In the genomic region with DNA sequence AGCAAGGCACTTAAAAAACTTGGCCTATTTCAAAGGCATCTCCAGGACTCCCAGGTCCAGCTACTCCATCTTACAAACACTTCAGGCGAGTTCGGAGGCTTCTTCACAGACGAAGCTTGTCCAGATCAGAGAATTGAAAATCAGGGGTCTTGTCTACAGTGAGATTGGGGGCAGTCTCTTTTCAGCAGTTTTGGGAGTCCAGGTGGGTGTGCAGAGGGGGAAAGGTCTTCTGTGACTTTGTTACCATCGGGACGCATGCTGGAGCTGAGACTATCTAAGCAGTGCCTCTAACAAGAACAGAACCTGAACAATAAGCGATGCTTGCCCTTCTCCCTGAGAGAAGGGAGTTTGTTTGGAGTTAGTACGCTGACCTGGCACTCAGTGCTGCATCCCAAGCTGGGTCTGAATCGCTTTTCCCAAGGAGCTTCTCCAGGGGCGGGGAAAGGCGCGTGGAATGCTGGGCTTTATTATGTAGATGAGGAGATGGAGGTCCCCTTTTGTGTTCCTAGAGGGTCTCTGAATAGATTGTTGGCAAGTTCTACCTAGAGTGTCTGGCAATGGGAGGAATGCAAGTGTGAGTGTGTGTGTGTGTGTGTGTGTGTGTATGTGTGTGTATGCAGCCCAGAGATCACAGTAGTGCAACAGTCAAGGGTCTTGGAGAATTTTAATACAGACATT, we compare ENCODE assay signal across 14 mouse cellular contexts. TPM values are rescaled to one million over a fixed set of nuclear protein-coding genes. Genes with fewer than 3 reads are reported as not detected.
DNase-seq lines count a peak whose midpoint lies in the region; ATAC-seq lines count a peak whose summit lies in the region.
"Had no signal": no experiment of that assay in that cellular context is flagged by ENCODE, and none has a peak within 500 bp of the region (broad histone marks: within the 10 kb centered on the region; RNA-seq: fewer than 3 reads in every experiment).

No protein-coding gene starts in this region.

- peak; percentile 82 for ATAC-seq in forebrain, embryonic 11.5 days (replicated peaks; ENCODE audit: low FRiP score)
- ATAC-seq in hindbrain, embryonic 15.5 days (ENCODE audit: low FRiP score, low read depth) = peak; percentile 83
- peak; percentile 87 for ATAC-seq in neural tube, embryonic 11.5 days (ENCODE audit: insufficient read depth, low FRiP score, low TSS enrichment)

- H3K9me3 ChIP-seq in forebrain, embryonic 11.5 days (ENCODE audit: control insufficient read depth, low read length) = no peaks in the 10 kb centered on the region
- no peaks in the 10 kb centered on the region for H3K9me3 ChIP-seq in hindbrain, embryonic 15.5 days
- no peaks in the 10 kb centered on the region for H3K9me3 ChIP-seq in neural tube, embryonic 11.5 days (ENCODE audit: control insufficient read depth, low read length)
- H3K9me3 ChIP-seq: embryonic facial prominence, embryonic 15.5 days had no signal

- no peak overlapping the region for H3K4me2 ChIP-seq in forebrain, embryonic 11.5 days (ENCODE audit: low read depth, low read length, severe bottlenecking)
- peak overlapping the region; percentile 19; the same call in 1 of the 2 replicates for H3K4me2 ChIP-seq in hindbrain, embryonic 15.5 days
- H3K4me2 ChIP-seq in neural tube, embryonic 11.5 days (ENCODE audit: low read depth) = no peak overlapping the region
- H3K4me2 ChIP-seq: embryonic facial prominence, embryonic 15.5 days had no signal

- H3K27me3 ChIP-seq in forebrain, embryonic 11.5 days (ENCODE audit: control insufficient read depth, insufficient read depth, low read length) = no peaks in the 10 kb centered on the region
- no peaks in the 10 kb centered on the region for H3K27me3 ChIP-seq in hindbrain, embryonic 15.5 days
- no peaks in the 10 kb centered on the region for H3K27me3 ChIP-seq in neural tube, embryonic 11.5 days (ENCODE audit: control insufficient read depth, insufficient read depth, low read length)
- H3K27me3 ChIP-seq: embryonic facial prominence, embryonic 15.5 days had no signal

- no peak overlapping the region; the same call in 1 of the 2 replicates for H3K9ac ChIP-seq in forebrain, embryonic 11.5 days (ENCODE audit: low read length)
- no peak overlapping the region for H3K9ac ChIP-seq in hindbrain, embryonic 15.5 days
- H3K9ac ChIP-seq in neural tube, embryonic 11.5 days (ENCODE audit: low read length) = no peak overlapping the region
- H3K9ac ChIP-seq: embryonic facial prominence, embryonic 15.5 days had no signal

- H3K4me1 ChIP-seq in forebrain, embryonic 11.5 days (replicated peaks; ENCODE audit: control insufficient read depth, insufficient read depth, low read length) = peaks cover 10% of the 10 kb centered on the region
- peaks cover 6% of the 10 kb centered on the region; the same call in 1 of the 2 replicates for H3K4me1 ChIP-seq in hindbrain, embryonic 15.5 days (replicated peaks)
- no peaks in the 10 kb centered on the region for H3K4me1 ChIP-seq in neural tube, embryonic 11.5 days (ENCODE audit: control insufficient read depth, insufficient read depth, low read length)
- H3K4me1 ChIP-seq: embryonic facial prominence, embryonic 15.5 days had no signal

- 17% methylated on average over 11 of the region's 11 CpGs for WGBS in forebrain, embryonic 11.5 days
- 19% methylated on average over 11 of the region's 11 CpGs for WGBS in hindbrain, embryonic 15.5 days
- WGBS in neural tube, embryonic 11.5 days = 39% methylated on average over 11 of the region's 11 CpGs

- H3K27ac ChIP-seq in forebrain, embryonic 11.5 days (ENCODE audit: low read depth, low read length) = no peak overlapping the region
- H3K27ac ChIP-seq in hindbrain, embryonic 15.5 days (replicated peaks) = peak overlapping the region; percentile 56
- H3K27ac ChIP-seq in neural tube, embryonic 11.5 days (ENCODE audit: low read depth, low read length) = no peak overlapping the region
- H3K27ac ChIP-seq: embryonic facial prominence, embryonic 15.5 days; stomach, postnatal 0 days had no signal

- no peaks in the 10 kb centered on the region for H3K36me3 ChIP-seq in forebrain, embryonic 11.5 days (ENCODE audit: control insufficient read depth, insufficient read depth, low read length)
- H3K36me3 ChIP-seq in hindbrain, embryonic 15.5 days = no peaks in the 10 kb centered on the region
- H3K36me3 ChIP-seq in neural tube, embryonic 11.5 days (ENCODE audit: control insufficient read depth, insufficient read depth, low read length) = no peaks in the 10 kb centered on the region
- H3K36me3 ChIP-seq: embryonic facial prominence, embryonic 15.5 days had no signal

- DNase-seq in R1 (ENCODE audit: low read depth, low spot score) = peak; percentile 97
- peak; percentile 70 for DNase-seq in forebrain, embryonic 11.5 days (ENCODE audit: low spot score)
- peak; percentile 54 for DNase-seq in neural tube, embryonic 11.5 days (ENCODE audit: low spot score)
- DNase-seq in right cerebral cortex, postnatal 14 days = no peak
- no peak for DNase-seq in testis, postnatal 10 days (ENCODE audit: low spot score)
- DNase-seq in gastrocnemius, postnatal 25 days = no peak
- DNase-seq in yolk sac, embryonic 10.5 days (ENCODE audit: low spot score) = no peak
- DNase-seq: cerebellum, adult 8-10 months; kidney, postnatal 4 days; lung, postnatal 10 days had no signal

- H3K4me3 ChIP-seq in forebrain, embryonic 11.5 days (ENCODE audit: low read depth, low read length) = no peak overlapping the region
- no peak overlapping the region for H3K4me3 ChIP-seq in hindbrain, embryonic 15.5 days
- no peak overlapping the region for H3K4me3 ChIP-seq in neural tube, embryonic 11.5 days (ENCODE audit: low read depth, low read length)
- H3K4me3 ChIP-seq: embryonic facial prominence, embryonic 15.5 days; myocyte had no signal

RNA-seq across cellular contexts. Expression of gene Meis1, which starts 55.2 kb away (rescaled TPM):
- 29.9 and 34.1 TPM in 2 replicates for polyA plus RNA-seq in forebrain, embryonic 11.5 days (2014; fragmentation: Nextera tagmentation; extraction: Ambion mirVana)
- polyA plus RNA-seq in hindbrain, embryonic 15.5 days (2015; fragmentation: Nextera tagmentation; extraction: Ambion mirVana) = 159 and 178 TPM in 2 replicates
- polyA plus RNA-seq in neural tube, embryonic 11.5 days (2014; fragmentation: Nextera tagmentation; extraction: Ambion mirVana) = 183 and 189 TPM in 2 replicates
- 1 to 10 TPM; 2.7 to 4.0 TPM for total RNA-seq in gastrocnemius, postnatal 25 days (2021)

Comparison
In these comparisons a context has a peak if more than half of its experiments do, and no peak if none do; other contexts are left out.
1. DNase-seq: peak in R1 (single experiment), forebrain, embryonic 11.5 days (single experiment) and neural tube, embryonic 11.5 days (single experiment); none in right cerebral cortex, postnatal 14 days (single experiment), testis, postnatal 10 days (single experiment), gastrocnemius, postnatal 25 days (single experiment) and yolk sac, embryonic 10.5 days (single experiment).
2. Peak in every context shown above with its lines, with median percentiles within 50 percentile points of each other: ATAC-seq.